Mouse (Mus musculus) gastrocnemius, postnatal 14 days (tissue): Measurements from ENCODE around the gene Tpst1. TPM values are rescaled to one million over a fixed set of nuclear protein-coding genes. Genes with fewer than 3 reads are reported as not detected.

ENCODE experiments used
- DNase-seq: peaks from one replicate; pipeline ENCODE4 v3.0.0; 2021; ENCODE audit warnings: mixed read lengths
- intact Hi-C: fragments of 180-260 bp; cut with DNase I; formaldehyde crosslinking; loops from one replicate; pipeline ENCODE4 v1.15.1; 2025; ENCODE audit warnings: low total_unique reads
- total RNA-seq, 2 experiments: library from RNA; stranded (reverse); gene quantifications; 2 replicates each; pipeline ENCODE4 v1.2.3; 2021

The Tpst1 gene
- total RNA-seq, 2 experiments from 2014 or later, result 15.6 to 22.6 TPM

DNA sequence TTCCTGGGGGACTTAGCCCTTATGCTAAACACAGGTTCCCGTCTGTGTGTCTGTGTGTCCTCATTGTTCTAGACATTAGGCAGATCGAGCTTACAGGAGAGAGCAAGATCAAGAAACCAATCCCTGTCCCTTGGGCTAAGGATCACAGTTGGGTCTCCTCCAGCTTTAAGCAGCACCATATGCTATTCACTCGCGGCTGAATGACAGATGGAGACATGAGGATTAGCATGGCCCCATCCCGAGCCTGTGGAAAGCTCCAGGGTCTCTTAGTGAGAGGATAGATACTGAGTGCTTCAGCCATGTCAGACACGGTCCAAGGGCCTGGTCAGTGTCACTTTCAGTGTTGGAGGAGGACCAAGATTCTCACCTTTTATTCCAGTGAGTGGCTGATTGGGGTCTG lies 22.7 kb upstream of the Tpst1 start:
- DNase-seq, result no peak
- intact Hi-C loops, result no loop called here

DNA sequence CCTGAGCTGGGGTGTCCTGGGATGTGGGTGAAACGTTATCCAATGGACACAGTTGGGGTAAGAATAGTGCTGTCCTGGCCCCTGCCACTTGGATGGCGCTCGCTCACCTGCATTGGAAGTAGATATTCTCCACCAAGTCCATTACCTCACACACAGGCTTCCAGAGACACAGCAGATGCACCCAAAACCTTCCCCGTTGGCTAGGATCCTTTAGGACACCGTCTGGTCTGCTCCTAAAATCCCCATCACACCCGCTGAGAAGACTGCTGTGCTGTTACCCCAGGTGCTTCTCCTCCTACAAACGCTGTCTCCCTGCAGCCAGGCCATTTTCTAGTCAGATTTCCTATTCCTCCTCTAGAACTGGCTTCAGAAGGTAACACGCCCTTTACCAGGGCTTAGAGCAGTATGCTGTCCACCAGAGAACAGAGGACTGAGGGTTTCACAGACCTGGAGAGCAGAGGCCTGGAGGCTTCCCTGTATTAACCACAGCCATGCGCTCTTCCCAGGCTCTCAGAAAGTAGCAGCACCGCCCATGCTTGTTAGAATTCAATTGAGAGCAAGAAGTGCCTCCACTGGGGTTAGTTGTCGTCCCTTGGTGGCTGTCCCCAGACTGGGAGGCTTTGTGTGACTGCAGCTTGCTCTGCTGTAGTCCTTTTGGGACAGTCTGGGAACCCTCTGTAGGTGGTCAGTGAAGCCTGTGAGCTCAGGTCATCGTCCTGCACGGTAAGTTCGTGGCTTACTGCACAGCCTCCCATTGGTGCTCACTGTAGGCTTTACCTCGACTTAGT lies 21.9 kb upstream of the Tpst1 start:
- no peak for DNase-seq
- intact Hi-C loops, result no loop called here

DNA sequence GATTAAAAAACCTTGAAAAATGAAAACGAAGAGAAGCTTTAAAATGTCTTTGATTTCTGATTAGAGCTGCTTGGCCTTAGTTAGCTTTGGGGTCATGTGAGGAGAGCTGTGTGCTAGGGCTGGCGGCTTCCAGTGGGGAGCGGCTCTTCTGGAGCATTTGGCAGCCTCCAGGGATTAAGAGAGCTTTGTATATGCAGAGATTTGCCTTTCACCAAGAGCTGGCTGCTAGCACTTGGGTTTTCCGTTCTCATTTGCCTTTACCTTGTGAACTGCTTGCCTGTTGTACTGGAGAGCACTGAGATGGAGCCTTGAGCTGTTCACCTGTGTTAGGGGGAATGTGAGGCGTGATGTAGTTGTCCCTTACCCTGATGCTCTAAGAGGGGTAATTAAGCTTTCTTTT lies 20.6 kb upstream of the Tpst1 start:
- intact Hi-C loops, result no loop called here
- DNase-seq, result peak; percentile 41

DNA sequence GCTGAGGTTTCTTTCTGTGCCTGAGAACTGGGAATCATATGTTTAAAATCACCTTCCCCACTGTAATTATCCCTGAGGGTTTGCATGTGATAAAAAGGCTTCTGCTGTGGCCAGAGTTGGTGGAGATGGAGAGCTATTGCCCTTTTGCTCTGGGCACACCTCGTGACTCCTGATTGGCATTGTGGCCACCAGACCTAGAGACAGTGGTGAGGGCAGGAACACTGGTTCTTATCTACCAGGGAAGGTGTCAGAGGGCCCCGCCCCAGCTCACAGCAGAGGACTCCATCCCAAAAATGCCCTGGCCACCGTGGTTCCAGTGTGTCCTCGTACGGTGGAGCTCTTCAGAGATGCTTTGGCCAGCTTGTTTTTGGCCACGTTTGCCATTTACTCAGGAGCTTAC lies 20.2 kb upstream of the Tpst1 start:
- intact Hi-C loops, result no loop called here

DNA sequence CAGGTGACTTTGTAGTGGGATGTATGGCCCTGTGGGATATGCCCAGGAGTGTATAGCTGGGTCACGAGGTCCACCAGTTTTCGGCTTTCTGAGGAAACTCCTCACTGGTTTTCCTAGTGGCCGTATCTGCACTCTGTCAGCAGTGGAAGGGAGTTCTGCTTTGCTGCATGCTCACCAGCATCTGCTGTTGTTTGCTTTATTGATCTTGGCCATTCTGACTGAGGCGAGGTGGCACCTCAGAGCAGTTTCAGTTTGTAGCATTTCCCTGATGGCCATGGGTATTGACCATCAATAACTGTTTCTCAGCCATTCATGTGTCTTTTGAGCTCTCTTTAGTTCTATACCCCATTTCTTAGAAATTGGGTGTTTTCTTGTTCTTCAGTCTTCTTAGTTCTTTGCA lies 17.4 kb upstream of the Tpst1 start:
- intact Hi-C loops, result no loop called here

More for the DNA sequence above, 20.2 kb upstream of the Tpst1 start:
- DNase-seq, result no peak

DNA sequence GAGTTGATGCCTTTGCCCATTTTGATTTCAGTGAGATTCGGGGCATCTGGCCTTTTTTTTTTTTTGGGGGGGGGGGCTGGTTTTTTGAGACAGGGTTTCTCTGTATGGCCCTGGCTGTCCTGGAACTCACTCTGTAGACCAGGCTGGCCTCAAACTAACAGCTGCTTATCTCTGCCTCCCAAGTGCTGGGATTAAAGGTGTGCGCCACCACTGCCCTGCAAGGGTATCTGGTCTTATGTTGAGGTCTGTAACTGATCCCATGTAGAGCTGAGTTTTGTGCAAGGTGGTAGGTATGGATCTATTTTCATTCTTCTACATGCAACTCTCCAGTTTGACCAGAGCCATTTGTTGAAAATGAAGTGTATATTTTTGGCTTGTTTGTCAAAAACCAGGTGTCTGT lies 16.8 kb upstream of the Tpst1 start:
- no peak for DNase-seq
- intact Hi-C loops, result no loop called here

More for the DNA sequence above, 17.4 kb upstream of the Tpst1 start:
- no peak for DNase-seq

DNA sequence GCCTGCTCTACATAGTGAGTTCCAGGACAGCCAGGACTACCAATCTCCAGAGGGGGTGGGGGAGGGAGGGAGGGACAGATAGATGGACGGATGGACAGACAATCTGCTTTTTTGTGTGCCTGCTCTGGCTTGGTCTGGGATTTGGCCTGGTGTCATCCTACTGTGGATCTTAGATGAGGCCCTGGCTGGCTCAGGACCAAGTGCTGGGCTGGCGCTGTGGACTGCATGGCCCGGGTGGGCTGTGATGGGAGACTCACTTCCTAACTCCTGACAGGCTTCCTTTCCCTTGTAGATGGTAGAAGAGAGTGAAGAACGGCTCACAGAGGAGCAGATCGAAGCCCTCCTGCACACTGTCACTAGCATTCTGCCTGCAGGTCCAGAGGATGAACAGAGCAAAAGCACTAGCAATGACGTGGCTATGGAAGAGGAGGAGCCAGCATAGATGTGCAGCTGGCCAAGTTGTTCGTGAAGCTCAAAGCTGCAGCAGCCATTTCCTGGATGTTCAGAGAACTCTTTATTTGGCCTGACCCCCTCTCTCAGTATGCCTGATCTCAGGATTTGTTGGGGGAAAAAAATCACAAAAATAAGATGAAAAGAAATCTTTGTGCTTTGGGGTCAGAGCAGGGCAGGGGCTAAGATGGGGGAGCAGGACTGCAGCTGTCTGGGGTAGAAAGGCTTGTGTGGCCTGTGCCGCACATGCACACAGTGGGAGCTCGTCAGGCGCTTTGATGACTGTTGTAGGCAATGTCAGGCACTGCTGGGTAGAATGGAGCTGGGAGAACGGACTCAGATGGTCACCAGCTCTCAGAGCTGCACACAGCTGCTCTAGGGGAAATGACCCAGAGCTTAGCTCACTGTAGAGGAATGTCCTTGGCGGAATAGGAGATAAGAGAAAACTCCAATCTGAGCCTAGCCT lies 13.5 kb upstream of the Tpst1 start:
- DNase-seq, result peak; percentile 41
- intact Hi-C loops, result no loop called here

DNA sequence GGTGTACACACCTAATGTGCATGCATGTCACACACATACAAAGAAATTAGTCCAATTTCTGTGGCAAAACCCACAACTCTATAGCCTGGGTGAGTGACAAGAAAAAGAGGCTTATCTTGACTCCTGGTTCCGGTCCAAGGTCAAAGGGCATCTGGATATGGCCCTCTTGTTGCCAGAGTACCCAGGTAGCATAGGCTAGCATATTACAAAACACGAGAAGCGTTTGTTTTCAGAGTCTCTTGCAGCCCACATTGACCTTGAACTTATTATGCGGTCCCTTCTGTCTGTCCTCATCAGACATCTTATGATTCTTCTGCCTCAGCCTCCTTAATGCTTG lies 12.8 kb upstream of the Tpst1 start:
- intact Hi-C loops, result no loop called here
- DNase-seq, result no peak

DNA sequence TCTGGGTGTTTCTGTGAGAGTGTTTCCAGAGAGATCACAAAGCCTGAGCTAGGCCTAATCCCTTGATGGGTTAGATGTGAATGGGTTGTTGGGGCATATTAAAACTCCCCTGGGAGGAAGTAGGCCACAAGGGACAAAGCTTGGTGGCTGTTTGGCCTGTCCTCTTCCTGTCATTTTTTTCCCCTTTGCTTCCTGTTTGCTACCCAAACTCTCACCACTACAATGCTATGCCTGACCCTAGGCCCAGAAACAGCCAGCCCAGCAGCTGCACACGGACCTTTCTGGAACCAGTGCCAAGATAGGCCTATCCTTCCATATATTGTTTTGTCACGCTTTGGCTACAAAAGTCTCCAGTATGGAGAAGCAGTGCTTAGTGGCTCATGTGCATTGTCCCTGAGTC lies 11.0 kb upstream of the Tpst1 start:
- intact Hi-C loops, result no loop called here
- DNase-seq, result no peak

DNA sequence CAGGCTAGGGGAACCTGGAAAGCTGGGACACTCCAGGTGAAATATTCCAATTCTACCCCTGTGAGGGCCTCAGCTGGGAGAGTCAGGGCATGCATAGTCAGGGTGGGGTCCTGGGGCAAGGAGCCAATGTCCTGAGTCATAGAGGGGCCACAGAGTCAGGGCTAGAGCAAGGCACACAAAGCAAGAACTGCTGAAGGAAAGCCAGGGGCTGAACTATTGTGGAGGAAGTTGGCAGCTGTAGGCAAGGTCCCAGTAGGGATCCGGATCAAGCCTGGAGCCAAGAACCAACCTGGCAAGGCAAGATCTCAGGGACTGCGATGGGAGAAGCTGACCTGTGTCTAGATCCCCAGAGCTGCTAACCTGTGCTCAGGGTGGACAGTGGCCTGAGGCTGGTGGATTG lies 9.4 kb upstream of the Tpst1 start:
- no peak for DNase-seq
- intact Hi-C loops, result no loop called here

DNA sequence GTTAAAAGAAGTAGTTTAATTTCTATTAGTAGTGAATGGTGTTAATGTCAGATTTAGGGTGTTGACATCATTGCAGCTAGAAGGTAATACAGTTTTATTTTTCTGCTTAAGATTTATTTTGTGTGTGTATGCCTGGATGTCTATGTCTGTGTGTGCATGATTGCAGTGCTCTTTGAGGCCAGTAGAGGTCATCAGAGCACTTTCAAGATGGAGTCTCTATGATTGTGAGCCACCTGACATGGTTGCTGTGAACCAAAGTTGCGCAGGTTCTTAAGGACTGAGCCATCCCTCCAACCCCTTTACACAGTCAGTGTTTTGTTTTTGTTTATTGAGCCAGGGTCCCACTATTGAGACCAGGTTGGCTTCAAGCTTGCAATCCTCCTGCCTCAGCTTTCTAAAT lies 7.5 kb upstream of the Tpst1 start:
- intact Hi-C loops, result no loop called here
- no peak for DNase-seq

DNA sequence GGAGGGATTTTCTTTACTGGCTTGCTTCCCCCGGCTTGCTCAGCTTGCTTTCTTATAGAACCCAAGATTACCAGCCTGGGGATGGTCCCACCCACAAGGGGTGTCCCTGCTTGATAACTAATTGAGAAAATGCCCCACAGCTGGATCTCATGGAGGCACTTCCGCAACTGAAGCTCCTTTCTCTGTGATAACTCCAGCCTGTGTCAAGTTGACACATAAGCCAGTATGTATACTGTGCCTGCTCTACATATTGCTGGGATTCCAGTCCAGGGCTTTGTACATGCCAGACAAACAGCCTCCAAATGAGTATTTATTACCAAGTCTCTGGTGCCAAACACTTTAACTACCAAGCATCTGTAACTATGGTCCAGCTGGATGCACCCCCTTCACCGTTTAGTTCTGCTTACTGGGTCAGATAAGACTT lies 5.3 kb upstream of the Tpst1 start:
- intact Hi-C loops, result no loop called here
- no peak for DNase-seq

DNA sequence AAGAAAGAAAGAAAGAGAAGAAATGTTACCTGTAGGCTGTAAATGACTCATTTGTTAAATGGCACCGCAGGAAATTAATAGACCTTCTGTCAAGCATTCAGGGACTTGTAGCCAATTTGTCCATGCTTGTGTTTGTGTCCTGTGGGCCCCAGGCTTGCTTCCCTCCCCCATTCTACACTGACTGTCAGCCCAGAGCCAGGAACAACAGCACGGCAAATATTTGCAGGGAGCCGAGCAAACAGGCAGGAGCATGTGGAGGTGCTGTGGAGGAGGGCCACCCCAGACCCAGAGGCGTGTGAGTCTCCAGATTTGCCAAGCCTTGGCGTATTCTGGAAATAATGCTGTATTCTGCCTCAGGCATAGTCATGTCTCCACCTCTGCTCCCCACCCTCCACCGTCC lies 1.4 kb downstream of the Tpst1 start:
- intact Hi-C loops, result no loop called here
- DNase-seq, result no peak

DNA sequence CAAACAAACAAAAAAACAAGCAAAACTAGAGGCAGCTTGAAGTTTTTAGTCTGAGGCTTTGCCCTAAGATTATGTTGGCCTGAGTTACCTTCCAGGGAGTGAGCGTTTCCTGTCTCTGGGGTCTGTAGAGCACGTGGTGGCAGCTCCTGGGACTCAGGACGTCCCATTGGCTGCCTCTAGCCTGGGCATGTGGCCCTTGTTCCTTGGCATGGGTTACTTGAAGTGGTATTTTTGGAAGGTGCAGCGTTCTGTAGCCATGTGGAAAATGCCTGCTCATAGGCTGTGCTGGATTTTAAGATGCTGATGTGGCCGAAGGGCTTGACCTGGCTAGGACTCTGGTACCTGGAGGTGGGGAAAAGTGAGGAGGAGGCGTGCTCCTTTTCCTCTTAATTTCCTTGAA lies 3.3 kb downstream of the Tpst1 start:
- intact Hi-C loops, result no loop called here
- DNase-seq, result peak; percentile 61

DNA sequence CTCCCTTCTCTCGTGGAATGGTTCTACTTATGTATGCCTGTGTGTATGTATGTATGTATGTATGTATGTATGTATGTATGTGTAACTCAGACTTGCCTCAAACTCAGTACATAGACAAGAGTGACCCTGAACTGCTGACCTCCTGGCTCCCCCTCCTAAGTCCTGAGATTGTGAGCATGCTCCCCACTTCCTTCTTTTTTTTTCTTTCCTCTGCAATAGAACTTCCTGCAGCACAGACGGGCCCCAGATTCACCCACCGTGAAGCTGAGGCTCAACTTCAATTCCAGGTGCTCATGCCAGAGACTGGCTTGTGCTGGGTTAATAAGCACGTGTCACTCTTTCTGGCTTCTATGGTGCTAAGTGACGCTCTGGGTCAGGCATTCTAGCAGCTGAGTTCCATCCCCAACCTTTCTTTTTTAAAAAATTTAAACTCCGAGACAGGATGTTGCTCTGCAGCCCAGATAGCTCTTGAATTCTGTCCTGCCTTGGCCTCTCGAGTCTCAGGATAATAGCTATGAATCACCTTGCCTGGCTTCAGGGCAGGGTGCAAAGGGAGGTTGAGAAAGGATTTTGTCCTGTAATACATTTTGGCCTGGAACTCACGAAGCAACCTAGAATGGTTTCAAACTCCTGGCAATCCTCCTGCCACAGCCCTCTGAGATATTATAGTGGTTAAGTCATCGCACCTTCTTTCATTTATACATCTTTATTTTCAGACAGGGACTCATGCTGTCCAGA lies 5.1 kb downstream of the Tpst1 start:
- DNase-seq, result no peak
- intact Hi-C loops, result no loop called here

DNA sequence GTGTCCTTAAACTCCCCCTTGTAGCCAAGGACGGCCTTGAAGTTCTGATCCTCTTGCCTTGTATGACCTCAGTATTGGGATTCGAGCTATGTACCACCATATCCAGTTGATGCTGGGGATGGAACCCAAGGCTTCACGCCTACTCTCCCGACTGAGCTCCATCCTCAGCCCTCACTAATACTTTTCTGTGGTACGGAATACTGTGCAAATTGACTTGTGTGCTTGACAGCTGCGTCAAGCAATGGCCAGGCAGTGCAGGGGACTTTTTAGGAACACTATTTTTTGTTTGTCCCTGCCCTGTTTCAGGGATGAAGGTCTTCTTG lies 5.7 kb downstream of the Tpst1 start:
- intact Hi-C loops, result no loop called here
- DNase-seq, result no peak

DNA sequence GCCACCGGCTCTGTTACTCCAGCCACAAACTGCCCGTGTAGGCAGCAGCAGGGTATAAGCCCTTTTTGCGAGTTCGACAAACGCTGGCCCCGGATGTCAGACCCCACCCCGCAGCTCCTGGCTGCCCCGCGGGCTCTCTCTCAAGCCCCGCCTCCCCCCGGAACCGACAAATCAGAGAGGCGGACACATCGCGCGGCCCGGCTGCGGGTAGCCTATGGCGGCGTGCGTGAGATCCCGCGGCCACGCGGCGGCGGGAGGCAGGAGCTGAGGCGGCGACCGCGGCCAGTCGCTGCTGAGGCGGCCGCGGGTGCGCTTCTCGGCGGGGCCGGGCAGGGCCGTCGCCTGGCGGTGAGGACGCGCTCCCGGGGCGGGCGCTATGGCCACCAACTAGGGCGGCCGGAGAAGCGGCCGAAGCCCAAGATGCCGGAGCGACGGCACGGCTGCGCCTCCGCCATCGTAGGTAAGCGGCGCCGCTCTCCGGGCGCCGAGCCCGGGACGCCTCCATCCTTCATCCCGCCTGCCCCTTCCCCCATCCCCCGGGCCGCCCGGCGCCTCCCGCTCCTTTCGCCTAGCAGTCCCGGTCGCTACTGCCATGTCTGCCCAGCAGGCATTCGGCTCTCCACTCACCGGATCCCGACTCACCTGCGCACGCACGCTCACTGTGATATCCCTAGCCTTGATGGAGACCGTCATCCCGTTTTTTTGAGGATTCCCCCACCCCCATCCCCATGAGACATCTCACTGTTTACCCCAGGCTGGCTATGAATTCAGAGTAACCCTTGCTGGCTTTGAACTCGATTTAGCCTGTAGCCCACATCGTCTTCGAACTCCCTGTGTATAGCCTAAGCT lies 6.3 kb downstream of the Tpst1 start:
- peak; percentile 95 for DNase-seq
- intact Hi-C loops, result no loop called here

DNA sequence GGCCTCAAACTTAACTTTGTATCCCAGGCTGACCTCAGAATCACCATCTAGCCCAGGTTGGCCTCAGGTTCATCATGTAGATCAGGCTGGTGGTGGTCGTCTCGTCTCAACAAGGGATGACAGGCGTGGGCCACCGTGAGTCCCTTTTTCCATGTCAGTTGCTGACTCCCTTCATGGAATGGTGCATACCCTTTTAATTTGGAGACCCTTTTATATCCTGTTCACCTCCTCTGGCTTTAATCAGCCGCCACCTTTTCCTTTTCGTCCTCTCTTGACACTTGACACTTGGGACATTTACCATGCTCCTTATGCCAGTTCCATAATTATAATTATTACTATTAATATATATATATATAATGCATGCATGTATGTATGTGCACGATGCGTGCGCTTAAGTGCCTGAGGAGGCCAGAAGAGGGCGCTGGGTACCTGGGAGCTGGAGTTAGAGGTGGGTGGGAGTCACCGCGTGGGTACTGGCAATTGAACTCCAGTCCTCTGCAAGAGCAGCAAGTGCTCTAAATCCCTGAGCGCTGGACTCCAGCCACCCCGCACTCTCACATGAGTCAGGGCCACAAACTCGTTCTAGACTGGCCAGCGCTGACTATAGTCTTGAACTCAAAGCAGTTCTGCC lies 7.0 kb downstream of the Tpst1 start:
- no peak for DNase-seq
- intact Hi-C loops, result no loop called here

DNA sequence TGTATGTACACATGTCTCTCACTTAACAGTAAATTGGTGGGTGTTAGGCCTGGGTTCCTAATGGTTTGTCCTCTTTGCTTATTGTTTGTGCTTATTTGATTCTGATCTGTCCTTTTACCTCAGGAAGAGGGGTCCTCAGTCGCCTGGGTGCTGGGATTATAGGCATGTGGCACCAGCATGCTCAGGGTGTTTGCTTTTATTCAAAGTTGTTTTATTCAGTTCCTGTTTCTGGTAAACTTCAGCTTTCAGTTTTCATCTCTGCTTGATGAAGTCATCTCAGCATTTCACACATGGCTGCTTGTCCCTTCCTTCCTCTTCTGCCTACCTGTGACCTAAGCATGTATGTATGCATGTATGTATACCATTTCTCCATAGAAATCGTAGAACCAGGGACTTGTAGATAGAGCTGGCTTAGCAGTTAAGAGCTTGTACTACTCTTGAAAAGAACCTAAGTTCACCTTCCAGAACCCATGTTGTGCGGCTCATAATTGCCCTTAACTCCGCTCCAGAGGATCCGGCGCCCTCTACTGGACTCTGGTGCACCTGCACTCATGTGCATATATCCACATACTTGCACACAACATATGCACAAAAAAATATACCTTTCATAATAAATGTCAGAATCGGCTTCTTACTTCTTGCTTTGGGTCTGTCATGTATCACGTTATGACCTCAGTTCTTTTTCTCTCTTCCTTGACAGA lies 8.2 kb downstream of the Tpst1 start:
- DNase-seq, result no peak
- intact Hi-C loops, result no loop called here
